Mouse (Mus musculus) cerebellum, adult 9-10 months (tissue): ENCODE data around the gene Nop58.
"Not testable (repeated sequence)": the region's sequence is repeated elsewhere in the genome, so short reads cannot be mapped to it uniquely, and the experiment has no call there.

Source experiments
- DNase-seq: peaks from one replicate; pipeline ENCODE4 v3.0.0; 2022

The Nop58 gene

GRCm38 (mm10) chr1:59684819-59685755 lies at the start of gene Nop58:
Nop58 (plus strand) TSS chr1:59684971.
- peak; percentile 95 for DNase-seq

- DNase-seq: no peak
Measured at GRCm38 (mm10) chr1:59636349-59636748, 48.4 kb upstream of the Nop58 start.

GRCm38 (mm10) chr1:59638371-59638770 lies 46.4 kb upstream of the Nop58 start:
- no peak for DNase-seq

DNA sequence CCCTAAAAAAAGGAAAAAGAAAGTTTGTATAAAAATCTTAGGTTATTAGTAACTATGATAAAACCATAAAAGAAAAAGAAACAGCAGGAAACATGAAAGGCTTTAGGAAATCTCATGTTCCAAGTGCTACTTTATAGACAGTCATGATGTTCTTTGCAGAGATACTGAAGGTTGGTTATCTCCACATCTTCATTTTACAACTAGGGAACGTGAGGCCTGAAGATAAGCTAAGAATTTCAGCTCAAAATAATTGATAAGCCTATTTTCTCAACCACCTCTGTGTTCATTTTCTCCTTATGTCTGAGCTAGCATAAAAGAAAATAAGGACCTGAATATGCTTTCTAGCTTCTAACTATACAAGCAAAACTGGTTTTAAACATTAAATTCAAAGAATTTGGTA lies 42.3 kb upstream of the Nop58 start:
- DNase-seq: no peak

DNA sequence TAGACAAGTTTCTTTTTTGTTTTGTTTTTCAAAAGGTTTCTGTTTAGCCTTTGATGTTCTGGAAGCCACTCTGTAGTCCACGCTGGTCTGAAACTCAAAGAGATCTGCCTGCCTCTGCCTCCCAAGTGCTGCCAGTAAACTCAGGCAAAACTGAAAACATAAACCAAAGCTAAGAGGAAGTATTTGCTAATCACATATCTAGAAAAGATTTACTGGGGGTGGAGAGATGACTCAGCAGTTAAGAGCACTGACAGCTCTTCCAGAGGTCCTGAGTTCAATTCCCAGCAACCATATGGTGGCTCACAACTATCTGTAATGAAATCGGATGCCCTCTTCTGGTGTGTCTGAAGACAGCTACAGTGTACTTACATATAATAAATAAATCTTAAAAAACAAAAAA lies 38.3 kb upstream of the Nop58 start:
- not testable (repeated sequence) for DNase-seq

GRCm38 (mm10) chr1:59651201-59651819 lies 33.5 kb upstream of the Nop58 start:
- DNase-seq: no peak

DNA sequence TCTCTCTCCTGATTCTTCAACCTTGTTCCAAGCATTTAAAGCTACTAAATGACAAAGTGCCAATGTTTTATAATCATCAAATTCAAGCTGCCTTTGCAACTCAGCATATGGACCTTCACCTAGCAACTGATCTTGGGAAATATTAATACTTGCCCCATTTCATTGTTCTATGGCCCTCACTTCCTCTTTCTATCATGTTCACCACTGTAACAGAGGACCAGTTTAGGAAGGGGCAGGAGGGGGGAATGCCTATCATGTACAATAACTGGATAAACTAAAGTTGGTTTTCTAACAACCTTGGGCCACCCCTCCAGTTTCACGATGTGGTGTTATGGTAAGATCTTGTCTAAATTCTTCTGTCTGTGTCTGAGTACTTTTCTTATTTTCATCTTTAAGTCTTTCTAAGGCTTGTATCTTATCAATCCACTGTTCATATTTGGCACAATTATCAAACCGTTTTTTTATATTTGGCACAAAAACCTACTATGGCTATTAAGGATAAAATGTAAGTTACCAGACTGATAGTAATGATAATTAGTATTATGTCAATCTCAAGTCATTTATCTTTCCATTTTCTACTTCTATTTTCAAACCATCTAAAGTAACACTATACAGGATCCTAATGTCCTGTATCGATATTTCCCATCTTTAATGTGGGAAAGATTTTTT lies 31.4 kb upstream of the Nop58 start:
- DNase-seq: no peak

GRCm38 (mm10) chr1:59656244-59657171 lies 28.3 kb upstream of the Nop58 start:
- DNase-seq: no peak

DNA sequence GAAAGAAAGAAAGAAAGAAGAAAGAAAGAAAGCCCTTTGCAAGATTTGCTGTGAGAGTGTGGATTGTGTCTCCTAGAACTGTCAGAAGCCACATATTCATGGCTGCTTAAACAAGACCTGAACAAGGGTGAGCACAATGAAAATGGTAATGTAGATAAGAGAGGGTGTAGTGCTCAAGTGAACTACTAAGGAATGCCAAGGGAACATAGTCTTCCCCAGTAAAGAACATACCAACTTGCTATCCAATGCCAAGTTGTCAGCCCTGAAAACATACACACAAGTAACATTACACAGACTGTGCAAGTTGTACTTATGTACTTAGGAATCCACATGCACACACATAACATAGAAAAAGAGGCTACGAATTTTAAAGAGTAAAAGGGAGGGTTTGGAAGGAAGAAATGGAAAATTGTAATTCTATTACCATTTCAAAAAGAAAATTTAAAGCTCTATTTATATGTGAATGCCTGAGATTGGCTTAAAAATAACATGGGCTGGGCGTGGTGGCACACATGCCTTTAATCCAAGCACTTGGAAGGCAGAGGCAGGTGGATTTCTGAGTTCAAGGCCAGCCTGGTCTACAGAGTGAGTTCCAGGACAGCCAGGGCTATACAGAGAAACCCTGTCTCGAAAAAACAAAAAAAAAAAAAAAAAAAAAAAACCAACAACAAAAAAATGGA lies 21.2 kb upstream of the Nop58 start:
- DNase-seq: no peak

DNA sequence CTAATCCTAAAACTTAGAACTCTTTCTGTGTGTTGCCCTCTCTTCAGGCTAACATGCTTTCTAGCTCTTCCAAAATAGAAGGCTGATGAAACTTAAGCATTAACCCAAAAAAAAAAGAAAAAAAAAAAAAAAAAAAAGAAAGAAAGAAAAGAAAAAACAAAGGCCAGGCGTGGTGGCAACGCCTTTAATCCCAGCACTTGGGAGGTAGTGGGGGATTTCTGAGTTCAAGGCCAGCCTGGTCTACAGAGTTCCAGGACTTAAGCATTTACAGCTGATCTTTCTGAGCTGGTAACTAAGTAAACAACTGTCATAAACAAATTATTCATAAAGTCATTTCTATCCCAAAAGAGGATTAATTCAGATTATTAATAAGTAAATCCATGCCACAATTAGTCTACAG lies 15.9 kb upstream of the Nop58 start:
- no peak for DNase-seq

DNA sequence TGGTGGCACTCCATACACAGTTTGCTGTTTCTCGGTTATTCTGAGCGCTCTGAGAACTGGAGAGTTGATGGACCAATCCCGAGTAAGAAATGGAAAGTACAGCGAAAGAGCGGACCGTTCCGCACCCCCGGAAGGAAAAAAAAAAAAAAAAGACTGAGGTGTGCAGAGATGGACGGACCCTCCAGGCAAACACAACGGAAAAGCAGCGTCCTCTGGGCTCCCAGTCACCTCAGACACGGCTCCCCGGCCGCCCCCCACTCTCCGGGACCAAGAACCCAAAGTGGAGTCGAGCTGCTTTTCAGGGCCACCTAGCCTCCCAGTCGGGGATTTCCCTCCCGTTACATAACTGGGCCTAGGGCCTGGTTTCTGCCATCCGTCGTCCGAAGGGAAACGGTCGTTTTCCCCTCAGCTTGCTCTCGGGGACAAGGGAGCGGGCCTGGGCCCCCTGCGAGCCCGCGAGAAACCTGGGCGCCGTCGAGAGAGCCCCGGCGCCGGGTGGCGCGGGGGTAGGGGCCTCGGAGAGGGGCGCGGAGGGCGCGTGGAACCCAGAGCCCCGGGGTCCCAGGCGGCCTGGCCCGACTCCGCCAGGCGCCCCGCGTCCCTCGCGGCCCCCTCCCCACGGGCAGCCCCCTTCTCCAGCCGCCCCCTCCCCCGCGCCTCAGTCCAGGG lies 14.7 kb upstream of the Nop58 start:
- peak; percentile 34 for DNase-seq

- peak; percentile 84 for DNase-seq
Measured at GRCm38 (mm10) chr1:59670641-59671168, 14.1 kb upstream of the Nop58 start, which contains the start of gene Sumo1. Sumo1 (minus strand) TSS chr1:59670834.

DNA sequence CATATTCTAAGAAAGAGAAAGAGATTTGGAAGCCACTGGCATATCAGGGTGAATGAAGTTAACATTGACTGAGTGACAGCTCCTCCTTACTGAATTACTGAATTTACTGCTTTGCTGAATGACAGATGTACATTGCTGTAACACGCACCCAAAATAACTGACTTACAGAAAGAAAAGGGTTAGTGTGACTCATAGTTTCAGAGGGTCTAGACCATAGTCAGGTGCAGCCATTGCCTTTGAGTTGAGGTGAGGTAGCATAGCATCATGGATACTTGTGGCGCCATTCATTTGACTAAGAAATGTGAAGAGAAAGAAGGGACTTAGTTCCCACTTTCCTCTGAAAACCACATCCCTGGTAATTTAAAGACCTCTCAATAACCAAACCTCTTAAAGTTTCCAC lies 11.1 kb upstream of the Nop58 start:
- no peak for DNase-seq

- no peak for DNase-seq
Measured at GRCm38 (mm10) chr1:59683926-59684818, 599 bp upstream of the Nop58 start.

- no peak for DNase-seq
Measured at GRCm38 (mm10) chr1:59687493-59687892, 2.7 kb downstream of the Nop58 start.

- no peak for DNase-seq
Measured at GRCm38 (mm10) chr1:59690467-59690866, 5.7 kb downstream of the Nop58 start.

DNA sequence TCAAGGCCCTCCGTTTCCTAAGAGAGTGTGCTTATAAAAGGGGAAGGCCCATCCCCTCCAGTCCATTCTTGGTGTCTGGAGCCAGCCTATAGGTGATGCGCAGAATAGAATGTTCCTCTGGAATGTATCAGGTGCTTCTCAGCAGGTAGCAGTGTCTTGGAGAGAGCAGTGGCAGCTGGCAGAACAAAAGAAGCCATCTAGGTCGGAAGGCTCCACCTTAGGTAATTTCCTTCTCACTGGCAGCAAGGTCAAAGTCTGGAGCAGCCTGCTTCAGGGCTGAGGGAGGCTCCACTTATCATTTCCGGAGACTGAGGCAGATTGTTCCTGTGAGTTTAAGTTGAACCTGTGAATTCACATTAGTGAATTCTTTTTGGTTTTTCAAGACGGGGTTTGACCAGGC lies 13.0 kb downstream of the Nop58 start:
- no peak for DNase-seq

DNA sequence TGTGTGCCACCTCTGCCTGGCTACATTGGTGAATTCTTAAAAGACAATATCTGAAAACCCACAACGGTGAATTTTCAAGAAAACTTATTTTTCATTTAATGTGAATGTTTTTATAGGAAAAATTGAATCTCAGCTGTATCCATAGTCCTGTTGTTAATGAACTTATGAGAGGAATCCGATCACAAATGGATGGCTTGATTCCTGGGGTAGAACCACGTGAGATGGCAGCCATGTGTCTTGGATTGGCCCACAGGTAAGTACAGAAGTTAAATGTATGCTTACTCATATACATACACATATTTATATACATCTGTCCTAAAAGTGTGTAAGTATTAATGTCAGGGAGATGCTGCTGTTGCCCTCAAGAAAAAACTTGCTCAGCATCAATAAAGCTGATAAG lies 13.4 kb downstream of the Nop58 start:
- no peak for DNase-seq

GRCm38 (mm10) chr1:59701766-59702165 lies 17.0 kb downstream of the Nop58 start:
- no peak for DNase-seq

GRCm38 (mm10) chr1:59719900-59720299 lies 35.1 kb downstream of the Nop58 start:
- DNase-seq: peak; percentile 59
